Mouse (Mus musculus) testis, postnatal 14 days (tissue): ENCODE results near the gene B630019K06Rik.
"Not testable (repeated sequence)": the region's sequence is repeated elsewhere in the genome, so short reads cannot be mapped to it uniquely, and the experiment has no call there.

Experiments
- DNase-seq: peaks from one replicate; pipeline ENCODE4 v3.0.0; 2021; ENCODE audit warnings: low spot score

B630019K06Rik gene

DNA sequence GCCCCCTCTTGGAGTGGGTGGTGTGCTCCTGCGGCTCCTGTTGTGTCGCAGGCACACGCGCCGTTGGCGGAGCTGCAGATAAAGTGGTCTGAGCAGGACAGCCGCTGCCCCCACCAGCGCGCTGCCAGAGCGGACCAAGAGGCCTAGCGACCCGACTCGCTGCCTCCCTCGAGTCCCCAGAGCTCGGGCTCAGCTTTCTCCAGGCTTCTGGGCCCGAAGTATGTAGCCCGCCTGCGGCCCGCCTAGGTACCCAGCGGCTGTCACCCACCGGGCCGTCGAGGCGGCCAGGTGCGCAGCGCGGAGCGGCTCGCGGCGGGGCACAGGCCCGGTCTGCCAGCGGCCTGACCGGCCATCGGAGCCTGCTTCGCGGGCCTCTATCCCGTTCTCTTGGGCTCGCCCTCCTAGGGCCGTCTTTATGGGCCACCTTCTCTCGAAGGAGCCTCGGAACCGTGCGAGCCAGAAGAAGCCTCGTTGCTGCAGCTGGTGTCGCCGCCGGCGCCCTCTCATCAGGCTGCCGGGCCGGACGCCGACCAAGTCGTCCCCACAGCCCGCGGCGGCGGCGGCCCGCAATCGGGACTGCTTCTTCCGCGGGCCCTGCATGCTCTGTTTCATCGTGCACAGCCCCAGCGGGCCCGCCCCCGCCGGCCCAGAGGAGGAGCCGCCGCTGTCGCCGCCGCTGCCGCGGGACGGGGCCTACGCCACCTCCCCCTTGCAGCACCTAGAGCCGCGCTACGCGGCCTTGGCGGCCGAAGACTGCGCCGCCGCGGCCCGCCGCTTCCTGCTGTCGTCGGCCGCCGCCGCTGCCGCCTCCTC, at the start of gene B630019K06Rik:
TSS of gene B630019K06Rik (plus strand) at position 40 of the 813 bp plus-strand sequence.
- peak; percentile 60 for DNase-seq

GRCm38 (mm10) chrX:8843694-8844093, 48.5 kb upstream of the B630019K06Rik start, which contains the start of gene Gm6592:
Gene Gm6592 (plus strand): TSS chrX:8843994.
- DNase-seq: no peak

DNA sequence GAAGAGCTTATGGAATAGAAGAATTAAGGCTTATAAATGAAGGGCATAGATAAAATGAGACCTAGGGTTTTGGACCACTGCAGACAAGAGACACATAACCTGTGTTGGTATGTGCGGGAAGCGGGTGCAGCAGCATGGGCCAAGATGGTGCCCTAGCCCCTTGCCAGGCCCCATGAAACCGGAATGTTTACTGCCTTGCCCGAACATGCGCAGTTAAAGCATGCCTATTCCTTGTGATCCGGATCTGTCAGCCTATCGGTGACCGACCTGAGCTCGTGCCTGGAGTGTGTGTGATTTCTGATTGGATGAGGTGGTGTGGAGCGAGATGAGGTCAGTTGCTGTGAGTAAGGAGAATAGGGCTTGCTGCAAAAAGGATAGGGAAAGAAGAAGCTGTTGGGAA, 39.7 kb upstream of the B630019K06Rik start:
- DNase-seq: no peak

DNA sequence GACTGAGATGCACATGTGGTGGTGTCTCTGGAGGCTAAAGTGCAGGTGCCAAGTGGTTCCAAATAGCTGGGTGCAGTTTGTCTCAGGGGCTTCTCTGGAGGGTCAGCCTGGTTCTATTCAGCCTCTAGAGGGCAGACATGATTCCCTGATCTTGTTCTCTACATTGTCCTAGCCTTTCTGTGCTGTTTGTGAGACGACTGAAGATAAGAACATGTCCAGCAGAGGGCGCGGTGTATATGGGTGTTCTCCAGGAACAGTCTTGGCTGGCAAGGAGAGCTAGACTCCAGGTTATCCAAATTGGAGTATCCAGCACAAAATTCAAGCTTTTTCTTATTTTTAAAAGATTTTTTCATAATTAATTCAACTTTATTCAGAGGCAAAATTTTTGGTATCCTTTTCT, 27.9 kb upstream of the B630019K06Rik start:
- peak; percentile 16 for DNase-seq

GRCm38 (mm10) chrX:8873953-8874352, 18.2 kb upstream of the B630019K06Rik start, which contains the start of gene Gm5751:
Gene Gm5751 (plus strand): TSS chrX:8874253.
- not testable (repeated sequence) for DNase-seq

- DNase-seq: no peak
Measured at GRCm38 (mm10) chrX:8884336-8884735, 7.8 kb upstream of the B630019K06Rik start.

DNA sequence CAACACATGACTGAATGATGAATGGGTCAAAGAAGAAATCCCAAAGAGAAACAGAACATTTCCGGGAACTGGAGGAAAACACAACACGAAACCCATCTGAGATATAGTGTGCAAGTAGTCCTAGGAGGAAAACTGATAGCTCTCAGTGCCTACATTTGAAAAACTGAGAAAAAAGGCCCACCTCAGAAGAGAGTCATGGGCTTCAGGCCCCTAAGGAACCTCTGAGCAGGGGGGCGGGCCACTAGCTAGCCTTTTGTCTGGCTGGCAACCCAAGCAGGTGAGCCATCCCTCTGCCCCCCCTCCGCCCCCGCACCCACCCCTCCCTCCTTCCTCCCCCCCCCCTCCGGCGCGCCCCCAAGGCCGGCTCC, 223 bp upstream of the B630019K06Rik start:
- DNase-seq: no peak

- peak; percentile 6 for DNase-seq
Measured at GRCm38 (mm10) chrX:8893182-8893651, 1.0 kb downstream of the B630019K06Rik start.

- no peak for DNase-seq
Measured at GRCm38 (mm10) chrX:8900823-8901222, 8.6 kb downstream of the B630019K06Rik start.

- DNase-seq: no peak
Measured at GRCm38 (mm10) chrX:8901906-8902472, 9.8 kb downstream of the B630019K06Rik start.

DNA sequence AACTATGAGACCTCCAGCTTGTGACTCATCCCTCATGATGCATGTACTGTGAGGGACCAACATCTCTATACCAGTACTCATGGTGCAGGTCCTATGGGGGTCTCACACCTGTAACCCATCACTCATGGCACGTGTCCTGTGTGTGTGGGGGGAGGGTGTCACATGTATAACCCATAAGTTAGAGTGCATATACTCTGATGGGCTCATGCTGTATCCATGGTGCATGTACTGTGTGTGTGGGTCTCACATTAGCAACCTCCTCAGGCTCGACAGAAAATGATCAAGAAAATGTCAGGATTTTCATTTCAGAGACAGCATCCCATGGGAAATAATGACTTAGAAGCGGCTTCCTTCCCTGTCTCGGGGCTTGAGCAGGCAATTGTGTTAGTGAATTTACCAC, 28.9 kb downstream of the B630019K06Rik start:
- DNase-seq: no peak

DNA sequence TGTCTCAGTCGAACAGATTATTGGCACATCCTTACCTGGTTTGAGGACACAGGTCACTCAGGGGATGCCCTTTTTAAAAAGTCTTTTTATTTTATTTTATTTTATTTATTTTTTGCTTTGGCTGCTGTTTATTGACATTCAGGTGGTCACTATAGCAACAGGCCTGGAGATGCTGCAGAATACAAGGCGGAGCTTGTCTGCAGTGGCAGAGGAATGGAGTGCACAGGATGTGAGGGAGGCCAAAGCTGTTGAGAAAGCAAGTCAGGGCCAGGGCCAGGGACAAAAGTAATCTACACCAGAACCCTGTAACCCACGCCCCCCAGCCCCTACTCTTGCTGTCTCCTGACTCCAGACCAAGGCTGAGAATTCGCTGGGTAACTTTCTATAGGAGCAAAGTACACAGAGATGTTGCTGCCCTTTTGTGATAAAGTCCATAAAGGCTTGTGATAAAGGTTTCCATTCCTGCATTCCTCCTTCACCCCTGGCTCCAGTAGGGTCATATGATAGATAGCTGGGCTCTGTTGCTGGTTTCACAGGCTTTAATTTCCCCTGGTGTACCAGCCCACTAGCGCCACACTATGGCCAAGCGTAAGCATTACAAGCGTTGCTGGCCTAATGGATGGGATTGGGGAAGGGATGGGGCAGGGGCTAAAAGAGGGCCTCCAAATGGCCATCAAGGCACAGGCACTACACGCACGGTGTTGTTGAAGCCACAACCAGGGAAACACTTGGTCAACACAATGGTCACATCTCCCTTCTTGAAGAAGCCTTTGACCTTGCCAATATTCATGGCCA, 29.8 kb downstream of the B630019K06Rik start:
- no peak for DNase-seq

DNA sequence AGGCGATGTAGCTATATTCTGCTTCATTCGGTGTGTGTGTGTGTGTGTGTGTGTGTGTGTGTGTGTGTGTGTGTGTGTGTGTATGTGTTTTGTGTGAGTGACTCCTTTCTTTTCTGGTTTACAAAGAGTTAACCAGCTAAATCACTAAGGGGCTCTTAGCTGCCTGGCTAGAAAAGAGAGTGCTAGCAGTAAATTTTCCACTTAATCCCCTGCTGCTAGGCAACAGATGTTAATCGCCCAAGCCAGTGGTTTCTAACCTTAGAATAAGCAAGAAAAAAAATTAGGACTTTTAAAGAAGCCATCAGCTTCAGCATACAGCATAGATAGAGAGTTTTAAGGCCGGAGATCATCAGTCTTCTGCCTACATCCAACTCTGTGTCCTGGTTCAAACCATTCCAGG, 35.1 kb downstream of the B630019K06Rik start:
- DNase-seq: no peak

GRCm38 (mm10) chrX:8944041-8944440, 51.9 kb downstream of the B630019K06Rik start:
- DNase-seq: no peak
